Mouse (Mus musculus): Measurements from ENCODE around the gene N4bp1. TPM values are rescaled to one million over a fixed set of nuclear protein-coding genes. Genes with fewer than 3 reads are reported as not detected.

N4bp1 gene
- total and polyA plus RNA-seq, 3 experiments, result 12.2 to 15.6 (median 12.8) TPM

DNA sequence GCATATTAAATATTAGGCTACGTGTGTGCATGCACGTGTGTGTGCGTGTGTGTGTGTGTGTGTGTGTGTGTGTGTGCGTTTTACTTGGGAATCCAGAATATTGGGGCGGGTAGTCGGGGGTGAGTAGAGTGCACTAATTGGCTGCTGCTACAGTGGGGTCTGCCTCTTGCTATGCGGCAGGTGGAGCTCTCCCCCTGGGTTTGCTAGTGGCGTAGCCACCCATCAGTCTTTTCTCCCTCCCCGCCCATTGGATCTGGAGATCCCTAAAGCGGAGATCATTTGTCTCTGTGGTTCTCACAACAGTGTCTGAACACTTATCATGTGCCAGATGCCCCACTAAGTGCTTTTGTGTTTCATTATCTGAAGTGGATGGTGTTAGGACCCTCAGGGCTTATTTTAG is 19.9 kb upstream of the N4bp1 start:
- Histone ChIP-seq H3K9me3 (replicated peaks; ENCODE audit: low read length) (peaks cover 3% of the 10 kb centered on the region), H3K36me3 (replicated peaks in 1 of 2; ENCODE audit: control insufficient read depth in 1 of 2, insufficient read depth in 1 of 2, low read length in 1 of 2) (no peaks in the 10 kb centered on the region), H3K4me2 (ENCODE audit: insufficient read depth, low read depth, poor library complexity, severe bottlenecking) (no peak overlapping the region), H3K27ac (ENCODE audit: insufficient read depth, low read depth) (no peak overlapping the region), H3K4me3 (replicated peaks in 1 of 3; ENCODE audit: low read depth in 2 of 3, low read length in 2 of 3, poor library complexity in 1 of 3) (no peak overlapping the region), H3K9ac (ENCODE audit: insufficient read depth, low read depth) (no peak overlapping the region), H3K79me2 (replicated peaks; ENCODE audit: control insufficient read depth, extremely low read depth, insufficient read depth, poor library complexity, severe bottlenecking) (no peaks in the 10 kb centered on the region), H3K27me3 (replicated peaks) (no peaks in the 10 kb centered on the region), H3K4me1 (ENCODE audit: control insufficient read depth in 1 of 2, insufficient read depth in 2 of 2) (peaks cover 0 to 2% of the 10 kb centered on the region in 2 experiments; a peak in 1 of 4 replicates)
- no peak for TF ChIP-seq KAT2A (IDR thresholded peaks at IDR 0.05; ENCODE audit: insufficient replicate concordance, low read length)
- TF ChIP-seq USF1 (IDR thresholded peaks at IDR 0.05; ENCODE audit: low read depth, low read length), result no peak
- no peak for TF ChIP-seq MYC (IDR thresholded peaks at IDR 0.05; ENCODE audit: low read depth, low read length)
- TF ChIP-seq CTCF (conservative IDR thresholded peaks at IDR 0.05 in 1 of 2, IDR thresholded peaks at IDR 0.05 in 1 of 2; ENCODE audit: low read depth in 2 of 2, low read length in 2 of 2), result no peak
- no peak for TF ChIP-seq MAZ (IDR thresholded peaks at IDR 0.05; ENCODE audit: low read depth, low read length)
- in situ Hi-C loops (cut with MboI; ENCODE audit: low pct_ligation_motif_present, low pct_unique_long_range_greater_than_20kb, low sequenced_read_pairs) (loop anchor here (5.0 to 25.0 kb wide), 5 partner anchors 83 to 1218 kb away; no protein-coding TSS in a partner anchor), dilution Hi-C loops (cut with MboI; ENCODE audit: extremely low pct_ligation_motif_present, extremely low pct_unique_long_range_greater_than_20kb, low sequenced_read_pairs) (no loop called here)
- no peak for DNase-seq (ENCODE audit: extremely low read depth)

DNA sequence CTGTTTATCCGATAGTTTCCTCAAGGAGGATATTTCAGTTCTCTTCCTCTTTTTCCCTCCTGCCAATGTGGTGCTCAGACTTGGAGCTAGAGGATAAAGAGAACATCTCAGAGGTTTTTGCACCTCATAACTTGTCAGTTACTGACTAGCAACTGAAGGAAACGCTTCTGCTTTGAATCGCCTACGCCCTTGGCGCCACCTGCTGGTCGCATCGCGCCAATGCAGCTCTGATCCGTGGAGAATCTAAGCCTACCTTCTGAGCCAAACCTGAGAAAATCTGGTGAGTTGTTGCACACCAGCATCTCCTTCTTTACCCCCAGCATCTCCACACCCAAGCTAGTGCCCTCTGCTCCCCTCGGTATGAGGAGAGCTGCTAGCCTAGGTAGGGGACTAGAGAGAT is 18.0 kb upstream of the N4bp1 start:
- Histone ChIP-seq H3K4me2 (ENCODE audit: insufficient read depth, low read depth, poor library complexity, severe bottlenecking) (no peak overlapping the region), H3K79me2 (replicated peaks; ENCODE audit: control insufficient read depth, extremely low read depth, insufficient read depth, poor library complexity, severe bottlenecking) (no peaks in the 10 kb centered on the region), H3K4me3 (replicated peaks in 1 of 3; ENCODE audit: low read depth in 2 of 3, low read length in 2 of 3, poor library complexity in 1 of 3) (no peak overlapping the region), H3K36me3 (replicated peaks in 1 of 2; ENCODE audit: control insufficient read depth in 1 of 2, insufficient read depth in 1 of 2, low read length in 1 of 2) (no peaks in the 10 kb centered on the region), H3K27me3 (replicated peaks) (no peaks in the 10 kb centered on the region), H3K27ac (ENCODE audit: insufficient read depth, low read depth) (no peak overlapping the region), H3K9me3 (replicated peaks; ENCODE audit: low read length) (peaks cover 3% of the 10 kb centered on the region), H3K4me1 (ENCODE audit: control insufficient read depth in 1 of 2, insufficient read depth in 2 of 2) (peaks cover 0 to 2% of the 10 kb centered on the region in 2 experiments; a peak in 1 of 4 replicates), H3K9ac (ENCODE audit: insufficient read depth, low read depth) (no peak overlapping the region)
- TF ChIP-seq NELFE (IDR thresholded peaks at IDR 0.05; ENCODE audit: low read depth, low read length) (peak; percentile 46; the same call in 1 of the 2 replicates), SMC3 (IDR thresholded peaks at IDR 0.05; ENCODE audit: low read depth, low read length) (peak; percentile 99), IRF4 (IDR thresholded peaks at IDR 0.05; ENCODE audit: low read depth, low read length) (peak; percentile 20; the same call in 1 of the 2 replicates), JUND (conservative IDR thresholded peaks at IDR 0.05; ENCODE audit: low read depth, low read length) (no peak), MAX (IDR thresholded peaks at IDR 0.05; ENCODE audit: low read length) (no peak), ELF1 (IDR thresholded peaks at IDR 0.05; ENCODE audit: low read depth, low read length) (no peak), TCF12 (IDR thresholded peaks at IDR 0.05; ENCODE audit: low read depth, low read length) (no peak), BHLHE40 (IDR thresholded peaks at IDR 0.05; ENCODE audit: low read depth, low read length) (no peak), USF1 (IDR thresholded peaks at IDR 0.05; ENCODE audit: low read depth, low read length) (no peak), SIN3A (IDR thresholded peaks at IDR 0.05; ENCODE audit: low read length) (no peak), TBP (conservative IDR thresholded peaks at IDR 0.05; ENCODE audit: low read depth, low read length) (no peak), USF2 (conservative IDR thresholded peaks at IDR 0.05; ENCODE audit: low read depth, low read length) (no peak), ZC3H11A (IDR thresholded peaks at IDR 0.05; ENCODE audit: low read depth, low read length) (peak; percentile 90), RAD21 (IDR thresholded peaks at IDR 0.05; ENCODE audit: low read depth, low read length) (peak; percentile 97), MEF2A (IDR thresholded peaks at IDR 0.05; ENCODE audit: borderline replicate concordance, low read depth, low read length) (no peak), CHD1 (IDR thresholded peaks at IDR 0.05; ENCODE audit: low read depth, low read length) (no peak), MAZ (IDR thresholded peaks at IDR 0.05; ENCODE audit: low read depth, low read length) (no peak), RCOR1 (conservative IDR thresholded peaks at IDR 0.05; ENCODE audit: low read depth, low read length) (no peak), POLR2A (IDR thresholded peaks at IDR 0.05; ENCODE audit: low read depth, low read length) (no peak), KAT2A (IDR thresholded peaks at IDR 0.05; ENCODE audit: insufficient replicate concordance, low read length) (no peak), POLR2AphosphoS2 (IDR thresholded peaks at IDR 0.05; ENCODE audit: low read depth, low read length) (no peak), E2F4 (IDR thresholded peaks at IDR 0.05; ENCODE audit: insufficient replicate concordance, low read depth, low read length) (no peak), ZKSCAN1 (IDR thresholded peaks at IDR 0.05; ENCODE audit: borderline replicate concordance, low read depth, low read length) (no peak), CTCF (conservative IDR thresholded peaks at IDR 0.05 in 1 of 2, IDR thresholded peaks at IDR 0.05 in 1 of 2; ENCODE audit: low read depth in 2 of 2, low read length in 2 of 2) (peak; percentile 96), MAFK (IDR thresholded peaks at IDR 0.05; ENCODE audit: insufficient replicate concordance, low read length) (no peak)
- peak; percentile 68 for DNase-seq (ENCODE audit: extremely low read depth)
- in situ Hi-C loops (cut with MboI; ENCODE audit: low pct_ligation_motif_present, low pct_unique_long_range_greater_than_20kb, low sequenced_read_pairs), result loop anchor here (5.0 to 25.0 kb wide), 4 partner anchors 81 to 1216 kb away; no protein-coding TSS in a partner anchor
- dilution Hi-C loops (cut with MboI; ENCODE audit: extremely low pct_ligation_motif_present, extremely low pct_unique_long_range_greater_than_20kb, low sequenced_read_pairs), result no loop called here

Measured in CH12.LX (cell line).